Mouse (Mus musculus) forebrain, embryonic 13.5 days (tissue): ENCODE data around the gene Gm21885. TPM values are rescaled to one million over a fixed set of nuclear protein-coding genes. Genes with fewer than 3 reads are reported as not detected.
A peak's percentile ranks its signal among the peaks of the same experiment; 100 is the strongest.

Experiments
- ATAC-seq: fragments of 200-750 bp; cut with Nextera tagmentation; 2 replicates; pipeline ENCODE4 v1.8.0; 2017
- H3K27ac ChIP-seq: fragments of 300-500 bp; sonication (generic); 2 replicates; pipeline ENCODE4 v1.5.1; 2015; ENCODE audit warnings: inconsistent platforms, mild to moderate bottlenecking, moderate library complexity
- H3K27me3 ChIP-seq: fragments of 300-500 bp; sonication (generic); 2 replicates; pipeline ENCODE4 v1.6.1; 2015; ENCODE audit warnings: mild to moderate bottlenecking, inconsistent platforms
- H3K36me3 ChIP-seq: fragments of 300-500 bp; sonication (generic); 2 replicates; pipeline ENCODE4 v1.6.1; 2015; ENCODE audit warnings: mild to moderate bottlenecking, inconsistent platforms; ENCODE audit not compliant: poor library complexity, severe bottlenecking
- H3K4me1 ChIP-seq: fragments of 300-500 bp; sonication (generic); 2 replicates; pipeline ENCODE4 v1.6.1; 2015; ENCODE audit warnings: inconsistent platforms
- H3K4me2 ChIP-seq: fragments of 300-500 bp; sonication (generic); 2 replicates; pipeline ENCODE4 v1.6.1; 2015; ENCODE audit warnings: inconsistent platforms, mild to moderate bottlenecking, moderate library complexity
- H3K4me3 ChIP-seq: fragments of 300-500 bp; sonication (generic); 2 replicates; pipeline ENCODE4 v1.5.1; 2015; ENCODE audit warnings: mild to moderate bottlenecking, inconsistent platforms
- H3K9ac ChIP-seq: fragments of 300-500 bp; sonication (generic); 2 replicates; pipeline ENCODE4 v1.6.1; 2015; ENCODE audit warnings: mild to moderate bottlenecking, inconsistent platforms
- H3K9me3 ChIP-seq: fragments of 300-500 bp; sonication (generic); replicated peaks from 2 replicates; pipeline ENCODE4 v1.6.1; 2016; ENCODE audit warnings: inconsistent platforms
- WGBS: fragments of 180-500 bp; shearing (Covaris S2); methylation state at CpG from one replicate; pipeline ENCODE4 v1.1.7; 2015; 5-methylcytosine and 5-hydroxymethylcytosine counted together
- polyA plus RNA-seq: library from polyadenylated mRNA; unstranded; fragments of >200 nt; fragmentation: Nextera tagmentation; extraction: Ambion mirVana; gene quantifications from 2 replicates; pipeline ENCODE4 v1.2.1, GENCODE M21; 2015

The Gm21885 gene
- polyA plus RNA-seq, 1 experiment from 2014 or later, result not detected

GRCm38 (mm10) chr11:94271015-94271414 is 10.7 kb upstream of the Gm21885 start:
- no peak overlapping the region for H3K4me3 ChIP-seq
- ATAC-seq, result no peak
- H3K27ac ChIP-seq, result no peak overlapping the region
- no peaks in the 10 kb centered on the region for H3K4me1 ChIP-seq
- H3K27me3 ChIP-seq, result no peaks in the 10 kb centered on the region
- 87% methylated on average over 2 of the region's 2 CpGs for WGBS
- H3K4me2 ChIP-seq, result no peak overlapping the region
- no peak overlapping the region for H3K9ac ChIP-seq
- H3K9me3 ChIP-seq, result no peaks in the 10 kb centered on the region
- no peaks in the 10 kb centered on the region for H3K36me3 ChIP-seq

DNA sequence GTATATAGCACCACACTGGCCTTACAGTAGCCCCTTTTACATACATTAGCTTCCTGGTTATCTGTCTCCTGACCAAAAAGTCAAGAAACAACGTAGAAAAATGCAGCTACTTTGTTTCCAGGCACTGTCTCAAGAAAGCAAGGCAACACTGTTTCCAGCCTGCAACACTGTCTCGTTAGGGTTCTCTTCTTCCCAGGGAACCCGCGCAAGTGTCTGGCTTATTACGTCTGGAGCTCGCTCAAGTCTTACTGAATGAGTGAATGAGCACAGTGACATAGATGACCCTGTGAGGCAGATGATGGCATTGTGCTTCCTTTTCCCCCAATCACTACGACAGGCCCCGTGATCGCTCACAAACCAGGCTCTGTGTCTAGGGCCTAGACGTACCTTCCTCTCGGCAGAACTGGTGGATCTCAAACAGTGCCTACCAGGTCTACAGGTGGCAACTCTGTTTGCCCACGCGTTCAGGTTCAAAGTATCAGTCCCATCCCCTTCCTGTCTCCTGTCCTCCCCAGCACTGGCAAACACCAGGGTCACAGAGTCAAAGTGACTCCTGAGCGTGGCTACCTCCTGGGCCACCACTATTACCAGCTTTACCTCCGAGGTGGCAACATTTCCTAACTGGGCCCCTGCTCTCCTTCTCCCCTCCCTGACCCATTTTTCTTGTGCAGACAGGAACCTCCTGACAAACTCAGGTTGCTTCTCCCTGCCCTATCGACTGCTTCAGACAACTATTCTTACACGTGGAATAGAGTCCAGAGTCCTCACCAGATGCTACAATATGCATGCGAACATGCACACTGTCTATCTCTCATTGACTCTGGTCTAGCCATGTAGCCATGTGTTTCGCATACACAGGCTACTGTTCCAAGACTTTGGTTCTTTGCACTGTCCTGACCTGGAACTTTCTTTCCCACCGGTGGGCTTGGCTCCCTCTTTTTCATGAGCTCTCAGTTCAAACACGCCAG is 8.4 kb upstream of the Gm21885 start:
- WGBS, result 83% methylated on average over 21 of the region's 21 CpGs
- Histone ChIP-seq H3K4me1 (peaks cover 7% of the 10 kb centered on the region; the same call in 1 of the 2 replicates), H3K36me3 (no peaks in the 10 kb centered on the region), H3K9ac (no peak overlapping the region), H3K27me3 (no peaks in the 10 kb centered on the region), H3K27ac (no peak overlapping the region), H3K4me3 (no peak overlapping the region), H3K9me3 (no peaks in the 10 kb centered on the region), H3K4me2 (no peak overlapping the region)
- no peak for ATAC-seq

DNA sequence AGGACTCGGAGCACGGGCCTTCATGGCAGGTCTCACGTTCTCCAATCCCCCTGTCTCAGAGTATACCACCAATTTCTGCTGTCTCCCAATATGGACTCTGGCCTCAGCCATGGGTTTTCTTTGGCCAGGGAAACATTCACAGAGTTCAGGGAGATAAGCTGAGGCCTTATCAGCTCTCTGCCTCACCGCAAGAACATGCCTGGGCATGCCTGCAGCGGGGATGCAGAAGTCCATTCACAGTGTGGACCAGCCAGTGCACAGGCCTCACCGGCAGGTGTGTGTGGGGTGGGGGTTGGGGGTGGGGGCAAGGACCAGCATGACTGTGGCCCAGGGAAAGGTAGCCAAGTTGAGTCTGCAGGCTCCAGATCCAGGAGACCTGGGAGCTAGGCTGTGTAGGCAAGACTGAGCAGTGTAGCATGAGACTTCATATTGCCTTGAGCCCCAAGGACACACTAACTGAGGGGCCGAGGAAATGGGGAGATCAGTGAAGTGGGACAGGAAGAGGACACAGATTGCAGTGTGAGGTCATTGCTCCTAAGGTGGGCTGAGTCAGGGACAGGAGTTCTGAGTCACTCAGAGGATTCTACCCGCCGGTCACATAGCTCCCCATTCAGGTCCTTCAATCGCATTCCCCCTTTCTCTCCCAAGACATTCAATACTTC is 7.3 kb upstream of the Gm21885 start:
- Histone ChIP-seq H3K36me3 (no peaks in the 10 kb centered on the region), H3K4me2 (no peak overlapping the region), H3K27ac (no peak overlapping the region), H3K9ac (no peak overlapping the region), H3K9me3 (no peaks in the 10 kb centered on the region), H3K4me1 (peaks cover 7% of the 10 kb centered on the region; the same call in 1 of the 2 replicates), H3K27me3 (no peaks in the 10 kb centered on the region), H3K4me3 (no peak overlapping the region)
- 92% methylated on average over 10 of the region's 10 CpGs for WGBS
- no peak for ATAC-seq

DNA sequence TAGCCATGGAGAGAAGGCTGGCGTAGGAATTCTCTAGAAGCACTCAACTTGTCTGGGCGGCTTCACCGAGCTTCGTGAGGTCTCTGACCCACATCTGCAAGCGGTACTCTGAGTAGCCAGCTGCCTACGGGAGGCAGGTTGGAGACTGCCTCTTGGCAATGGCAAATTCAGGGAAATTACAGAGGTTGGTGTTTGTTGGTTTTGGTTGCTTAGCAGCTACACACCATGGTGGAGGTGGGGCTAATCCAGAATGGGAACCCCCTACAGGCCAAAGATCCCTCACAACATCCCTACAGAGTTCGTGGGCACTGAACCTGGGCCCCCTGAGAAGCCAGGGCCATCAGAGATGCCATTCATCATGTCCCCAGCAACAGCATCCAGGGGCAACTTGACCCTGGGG is 6.4 kb upstream of the Gm21885 start:
- no peak overlapping the region for H3K27ac ChIP-seq
- ATAC-seq, result no peak
- 83% methylated on average over 7 of the region's 7 CpGs for WGBS

DNA sequence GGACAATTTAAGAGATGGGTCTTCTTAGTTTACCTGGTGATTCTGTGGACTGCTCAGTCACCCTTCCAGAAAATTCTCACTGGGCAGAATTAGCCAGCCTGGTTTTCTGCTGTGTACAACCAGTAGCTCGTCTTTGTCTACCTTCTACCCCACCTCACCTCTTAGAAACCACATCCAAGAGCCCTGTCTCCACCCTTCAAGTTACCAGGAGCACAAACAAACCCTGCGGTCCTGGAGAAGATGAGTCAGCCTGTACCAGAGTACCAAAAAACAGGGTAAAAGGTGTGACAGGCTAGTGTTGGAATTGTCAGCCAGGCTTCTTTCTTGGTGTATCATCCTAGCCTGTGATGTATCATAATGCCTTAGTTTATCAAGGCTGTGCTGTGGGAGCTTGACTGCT is 6.0 kb upstream of the Gm21885 start:
- no peak for ATAC-seq
- peaks cover 7% of the 10 kb centered on the region; the same call in 1 of the 2 replicates for H3K4me1 ChIP-seq
- no peak overlapping the region for H3K4me3 ChIP-seq
- no peak overlapping the region for H3K9ac ChIP-seq
- H3K36me3 ChIP-seq, result no peaks in the 10 kb centered on the region
- H3K27ac ChIP-seq, result no peak overlapping the region
- H3K27me3 ChIP-seq, result no peaks in the 10 kb centered on the region
- 91% methylated on average over 2 of the region's 2 CpGs for WGBS
- no peak overlapping the region for H3K4me2 ChIP-seq
- no peaks in the 10 kb centered on the region for H3K9me3 ChIP-seq

More for the DNA sequence above, 6.4 kb upstream of the Gm21885 start:
- Histone ChIP-seq H3K27me3 (no peaks in the 10 kb centered on the region), H3K4me2 (no peak overlapping the region), H3K9ac (no peak overlapping the region), H3K36me3 (no peaks in the 10 kb centered on the region), H3K4me3 (no peak overlapping the region), H3K9me3 (no peaks in the 10 kb centered on the region), H3K4me1 (peaks cover 7% of the 10 kb centered on the region; the same call in 1 of the 2 replicates)

DNA sequence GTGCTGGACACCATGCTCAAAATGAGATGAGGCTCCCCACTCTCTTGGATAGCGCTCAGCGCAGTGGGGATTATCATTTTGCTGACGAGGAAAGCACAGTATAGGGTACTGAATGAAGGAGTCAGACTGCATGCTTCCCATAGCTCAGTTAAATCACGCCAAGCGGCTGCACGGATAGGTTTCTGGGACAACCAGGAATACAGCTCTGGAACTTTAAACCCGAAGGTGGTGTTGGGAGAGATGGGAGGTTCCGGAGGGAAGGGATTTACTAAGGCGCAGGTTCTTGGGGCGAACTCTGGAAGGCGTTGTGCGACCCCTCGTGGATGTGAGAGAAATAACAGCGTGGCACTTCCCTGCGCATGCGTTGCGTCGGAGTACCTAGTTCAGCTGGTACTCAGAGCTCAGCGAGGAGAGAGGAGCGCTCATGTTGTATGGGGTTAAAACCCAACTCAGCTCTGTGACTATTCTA is 4.8 kb upstream of the Gm21885 start:
- Histone ChIP-seq H3K27me3 (no peaks in the 10 kb centered on the region), H3K9me3 (no peaks in the 10 kb centered on the region), H3K4me3 (peak overlapping the region; percentile 26), H3K4me1 (peaks cover 7% of the 10 kb centered on the region; the same call in 1 of the 2 replicates), H3K9ac (peak overlapping the region; percentile 56), H3K36me3 (no peaks in the 10 kb centered on the region), H3K4me2 (peak overlapping the region; percentile 63), H3K27ac (no peak overlapping the region)
- peak; percentile 88 for ATAC-seq
- WGBS, result 7% methylated on average over 20 of the region's 20 CpGs

- Histone ChIP-seq H3K4me3 (no peak overlapping the region), H3K27me3 (no peaks in the 10 kb centered on the region), H3K27ac (peak overlapping the region; percentile 36; the same call in 1 of the 2 replicates), H3K9ac (no peak overlapping the region), H3K4me1 (0 out of 2 replicates have a peak, but pooled peaks cover 5% of the 10 kb centered on the region), H3K9me3 (no peaks in the 10 kb centered on the region), H3K4me2 (no peak overlapping the region), H3K36me3 (peaks cover 34% of the 10 kb centered on the region)
- no peak for ATAC-seq
- 73% methylated on average over 5 of the region's 5 CpGs for WGBS
Measured at GRCm38 (mm10) chr11:94282291-94282690, 618 bp downstream of the Gm21885 start.

DNA sequence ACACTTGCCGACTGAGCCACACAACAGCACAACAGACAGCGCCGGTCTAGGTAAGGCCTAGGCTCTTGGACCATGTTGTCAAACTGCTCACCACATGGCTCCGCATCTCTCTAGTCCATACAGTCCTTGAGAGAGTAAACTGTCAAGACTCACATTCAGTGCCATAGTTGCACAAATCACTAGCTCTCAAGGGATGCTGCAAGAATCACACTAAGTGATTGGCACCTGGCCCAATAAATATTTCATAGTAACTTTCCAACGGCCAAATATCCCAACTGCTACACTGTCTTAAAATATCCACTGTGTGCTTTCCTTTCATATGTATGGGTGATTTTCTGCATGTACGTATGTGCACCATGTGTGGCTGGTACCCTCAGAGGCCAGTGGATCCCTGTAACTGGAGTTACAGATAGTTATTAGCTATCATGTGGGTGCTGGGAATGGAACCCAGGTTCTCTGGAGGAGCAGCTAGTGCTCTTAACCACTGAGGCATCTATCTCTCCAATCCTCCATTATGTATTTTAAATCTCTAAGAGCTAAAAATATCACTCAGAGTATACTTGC is 1.9 kb downstream of the Gm21885 start:
- Histone ChIP-seq H3K36me3 (peaks cover 46% of the 10 kb centered on the region), H3K9ac (no peak overlapping the region)
- WGBS, result 95% methylated on average over 6 of the region's 6 CpGs

GRCm38 (mm10) chr11:94285886-94286574 is 4.4 kb downstream of the Gm21885 start:
- Histone ChIP-seq H3K36me3 (peaks cover 70% of the 10 kb centered on the region), H3K9me3 (no peaks in the 10 kb centered on the region), H3K4me1 (0 out of 2 replicates have a peak, but pooled peaks cover 3% of the 10 kb centered on the region), H3K4me3 (no peak overlapping the region), H3K4me2 (no peak overlapping the region), H3K27me3 (no peaks in the 10 kb centered on the region), H3K9ac (no peak overlapping the region), H3K27ac (no peak overlapping the region)
- 91% methylated on average over 11 of the region's 11 CpGs for WGBS
- ATAC-seq, result no peak

More for the DNA sequence above, 1.9 kb downstream of the Gm21885 start:
- Histone ChIP-seq H3K27ac (no peak overlapping the region), H3K4me3 (no peak overlapping the region), H3K4me2 (no peak overlapping the region), H3K4me1 (0 out of 2 replicates have a peak, but pooled peaks cover 3% of the 10 kb centered on the region), H3K9me3 (no peaks in the 10 kb centered on the region), H3K27me3 (no peaks in the 10 kb centered on the region)
- no peak for ATAC-seq

GRCm38 (mm10) chr11:94287105-94287504 is 5.4 kb downstream of the Gm21885 start:
- no peak overlapping the region for H3K9ac ChIP-seq
- no peaks in the 10 kb centered on the region for H3K9me3 ChIP-seq
- peaks cover 79% of the 10 kb centered on the region for H3K36me3 ChIP-seq
- 94% methylated on average over 5 of the region's 5 CpGs for WGBS
- no peak for ATAC-seq
- no peak overlapping the region for H3K4me2 ChIP-seq
- no peak overlapping the region for H3K27ac ChIP-seq
- 0 out of 2 replicates have a peak, but pooled peaks cover 3% of the 10 kb centered on the region for H3K4me1 ChIP-seq
- H3K27me3 ChIP-seq, result no peaks in the 10 kb centered on the region
- H3K4me3 ChIP-seq, result no peak overlapping the region

- no peak for ATAC-seq
- Histone ChIP-seq H3K4me2 (no peak overlapping the region), H3K9ac (no peak overlapping the region), H3K36me3 (peaks cover 91% of the 10 kb centered on the region), H3K27me3 (no peaks in the 10 kb centered on the region), H3K4me3 (no peak overlapping the region), H3K9me3 (no peaks in the 10 kb centered on the region), H3K4me1 (no peaks in the 10 kb centered on the region), H3K27ac (no peak overlapping the region)
- WGBS, result 93% methylated on average over 10 of the region's 10 CpGs
Measured at GRCm38 (mm10) chr11:94290062-94290740, 8.5 kb downstream of the Gm21885 start.
